Mouse (Mus musculus) hindbrain, embryonic 10.5 days (tissue): ENCODE data around the gene Slc16a4. TPM values are rescaled to one million over a fixed set of nuclear protein-coding genes. Genes with fewer than 3 reads are reported as not detected.
A peak's percentile ranks its signal among the peaks of the same experiment; 100 is the strongest.

Experiments used
- DNase-seq: peaks from one replicate; pipeline ENCODE4 v3.0.0-alpha.2; 2017; ENCODE audit warnings: low spot score
- H3K27ac ChIP-seq: fragments of 300-500 bp; sonication (generic); 2 replicates; pipeline ENCODE4 v1.5.1; 2016; ENCODE audit warnings: mild to moderate bottlenecking, moderate library complexity
- H3K27me3 ChIP-seq: fragments of 300-500 bp; sonication (generic); 2 replicates; pipeline ENCODE4 v1.6.1; 2016; ENCODE audit warnings: mild to moderate bottlenecking; ENCODE audit not compliant: poor library complexity, insufficient read depth, severe bottlenecking
- H3K36me3 ChIP-seq: fragments of 300-500 bp; sonication (generic); 2 replicates; pipeline ENCODE4 v1.6.1; 2016; ENCODE audit warnings: mild to moderate bottlenecking, moderate library complexity
- H3K4me1 ChIP-seq: fragments of 300-500 bp; sonication (generic); replicated peaks from 2 replicates; pipeline ENCODE4 v1.6.1; 2016; ENCODE audit warnings: mild to moderate bottlenecking
- H3K4me3 ChIP-seq: fragments of 300-500 bp; sonication (generic); 2 replicates; pipeline ENCODE4 v1.5.1; 2016; ENCODE audit warnings: mild to moderate bottlenecking, moderate library complexity
- H3K9me3 ChIP-seq: fragments of 300-500 bp; sonication (generic); 2 replicates; pipeline ENCODE4 v1.6.1; 2016; ENCODE audit warnings: mild to moderate bottlenecking, moderate library complexity
- WGBS: fragments of 180-500 bp; shearing (Covaris S2); methylation state at CpG from one replicate; pipeline ENCODE4 v1.1.7; 2016; 5-methylcytosine and 5-hydroxymethylcytosine counted together
- polyA plus RNA-seq: library from polyadenylated mRNA; unstranded; fragments of >200 nt; fragmentation: Nextera tagmentation; extraction: Ambion mirVana; gene quantifications from 2 replicates; pipeline ENCODE4 v1.2.1, GENCODE M21; 2016

The Slc16a4 gene
- polyA plus RNA-seq = 1.9 and 2.3 TPM in 2 replicates

- Histone ChIP-seq H3K27ac (no peak within 1 kb of the TSS), H3K9me3 (no peaks in the 10 kb centered on the region), H3K4me1 (no peaks in the 10 kb centered on the region), H3K36me3 (peaks cover 12% of the 10 kb centered on the region; the same call in 1 of the 2 replicates), H3K4me3 (no peak within 1 kb of the TSS), H3K27me3 (no peaks in the 10 kb centered on the region)
- 35% methylated on average over 9 of the region's 9 CpGs for WGBS
- DNase-seq = peak; percentile 48
Measured at GRCm38 (mm10) chr3:107290764-107291381, at the start of gene Slc16a4. Gene Slc16a4, plus strand, starts transcription at chr3:107291230.

- Histone ChIP-seq H3K36me3 (no peaks in the 10 kb centered on the region), H3K27me3 (peaks cover 29% of the 10 kb centered on the region; the same call in 1 of the 2 replicates), H3K9me3 (no peaks in the 10 kb centered on the region), H3K27ac (no peak overlapping the region), H3K4me3 (no peak overlapping the region), H3K4me1 (peaks cover 15% of the 10 kb centered on the region)
- no peak for DNase-seq
- 44% methylated on average over 14 of the region's 14 CpGs for WGBS
Measured at GRCm38 (mm10) chr3:107241389-107242094, 49.5 kb upstream of the Slc16a4 start.

- peaks cover 6% of the 10 kb centered on the region; the same call in 1 of the 2 replicates for H3K4me1 ChIP-seq
- DNase-seq = no peak
- no peak overlapping the region for H3K4me3 ChIP-seq
- 86% methylated on average over 6 of the region's 6 CpGs for WGBS
- H3K36me3 ChIP-seq = no peaks in the 10 kb centered on the region
- H3K27me3 ChIP-seq = peaks cover 15% of the 10 kb centered on the region; the same call in 1 of the 2 replicates
- no peaks in the 10 kb centered on the region for H3K9me3 ChIP-seq
- H3K27ac ChIP-seq = no peak overlapping the region
Measured at GRCm38 (mm10) chr3:107246876-107247275, 44.2 kb upstream of the Slc16a4 start.

GRCm38 (mm10) chr3:107249042-107249441 is 42.0 kb upstream of the Slc16a4 start:
- Histone ChIP-seq H3K4me1 (0 out of 2 replicates have a peak, but pooled peaks cover 4% of the 10 kb centered on the region), H3K4me3 (no peak overlapping the region), H3K36me3 (no peaks in the 10 kb centered on the region), H3K9me3 (no peaks in the 10 kb centered on the region), H3K27me3 (peaks cover 11% of the 10 kb centered on the region), H3K27ac (no peak overlapping the region)
- DNase-seq = no peak
- 60% methylated on average over 3 of the region's 3 CpGs for WGBS

- WGBS = 84% methylated on average over 2 of the region's 2 CpGs
- DNase-seq = no peak
- Histone ChIP-seq H3K27me3 (peaks cover 4% of the 10 kb centered on the region; the same call in 1 of the 2 replicates), H3K4me3 (no peak overlapping the region), H3K9me3 (no peaks in the 10 kb centered on the region), H3K27ac (no peak overlapping the region), H3K4me1 (0 out of 2 replicates have a peak, but pooled peaks cover 4% of the 10 kb centered on the region), H3K36me3 (no peaks in the 10 kb centered on the region)
Measured at GRCm38 (mm10) chr3:107250320-107250719, 40.7 kb upstream of the Slc16a4 start.

- Histone ChIP-seq H3K27me3 (peaks cover 4% of the 10 kb centered on the region; the same call in 1 of the 2 replicates), H3K4me3 (no peak overlapping the region), H3K4me1 (0 out of 2 replicates have a peak, but pooled peaks cover 4% of the 10 kb centered on the region), H3K27ac (no peak overlapping the region), H3K36me3 (no peaks in the 10 kb centered on the region), H3K9me3 (no peaks in the 10 kb centered on the region)
- 79% methylated on average over 4 of the region's 4 CpGs for WGBS
- no peak for DNase-seq
Measured at GRCm38 (mm10) chr3:107252035-107252434, 39.0 kb upstream of the Slc16a4 start.

GRCm38 (mm10) chr3:107253925-107254324 is 37.1 kb upstream of the Slc16a4 start:
- no peak for DNase-seq
- H3K9me3 ChIP-seq = no peaks in the 10 kb centered on the region
- H3K36me3 ChIP-seq = no peaks in the 10 kb centered on the region
- WGBS = 87% methylated on average over 5 of the region's 5 CpGs
- H3K4me3 ChIP-seq = no peak overlapping the region
- H3K4me1 ChIP-seq = no peaks in the 10 kb centered on the region
- no peak overlapping the region for H3K27ac ChIP-seq
- H3K27me3 ChIP-seq = peaks cover 4% of the 10 kb centered on the region; the same call in 1 of the 2 replicates

GRCm38 (mm10) chr3:107255992-107256391 is 35.0 kb upstream of the Slc16a4 start:
- no peak overlapping the region for H3K4me3 ChIP-seq
- H3K27me3 ChIP-seq = peaks cover 4% of the 10 kb centered on the region; the same call in 1 of the 2 replicates
- H3K27ac ChIP-seq = no peak overlapping the region
- no peaks in the 10 kb centered on the region for H3K36me3 ChIP-seq
- DNase-seq = no peak
- H3K4me1 ChIP-seq = peaks cover 6% of the 10 kb centered on the region
- no peaks in the 10 kb centered on the region for H3K9me3 ChIP-seq
- WGBS = 82% methylated on average over 3 of the region's 3 CpGs

- DNase-seq = no peak
- 80% methylated on average over 7 of the region's 7 CpGs for WGBS
- H3K4me1 ChIP-seq = peaks cover 13% of the 10 kb centered on the region
- H3K27ac ChIP-seq = no peak overlapping the region
- H3K4me3 ChIP-seq = no peak overlapping the region
- H3K27me3 ChIP-seq = peaks cover 4% of the 10 kb centered on the region; the same call in 1 of the 2 replicates
- H3K36me3 ChIP-seq = no peaks in the 10 kb centered on the region
- no peaks in the 10 kb centered on the region for H3K9me3 ChIP-seq
Measured at GRCm38 (mm10) chr3:107256724-107257123, 34.3 kb upstream of the Slc16a4 start.

- WGBS = 73% methylated on average over 5 of the region's 5 CpGs
- Histone ChIP-seq H3K27ac (no peak overlapping the region), H3K27me3 (peaks cover 4% of the 10 kb centered on the region; the same call in 1 of the 2 replicates), H3K36me3 (no peaks in the 10 kb centered on the region), H3K4me1 (peaks cover 14% of the 10 kb centered on the region), H3K9me3 (no peaks in the 10 kb centered on the region), H3K4me3 (no peak overlapping the region)
- DNase-seq = no peak
Measured at GRCm38 (mm10) chr3:107257924-107258323, 33.1 kb upstream of the Slc16a4 start.

- 48% methylated on average over 8 of the region's 8 CpGs for WGBS
- peak overlapping the region; percentile 64 for H3K27ac ChIP-seq
- H3K4me3 ChIP-seq = no peak overlapping the region
- no peaks in the 10 kb centered on the region for H3K9me3 ChIP-seq
- H3K36me3 ChIP-seq = no peaks in the 10 kb centered on the region
- peak; percentile 36 for DNase-seq
- no peaks in the 10 kb centered on the region for H3K27me3 ChIP-seq
- peaks cover 14% of the 10 kb centered on the region for H3K4me1 ChIP-seq
Measured at GRCm38 (mm10) chr3:107260956-107261850, 29.8 kb upstream of the Slc16a4 start.

GRCm38 (mm10) chr3:107261851-107262165 is 29.2 kb upstream of the Slc16a4 start:
- no peak overlapping the region for H3K27ac ChIP-seq
- WGBS = 62% methylated on average over 7 of the region's 7 CpGs
- peaks cover 14% of the 10 kb centered on the region for H3K4me1 ChIP-seq
- no peaks in the 10 kb centered on the region for H3K27me3 ChIP-seq
- no peaks in the 10 kb centered on the region for H3K9me3 ChIP-seq
- H3K36me3 ChIP-seq = no peaks in the 10 kb centered on the region
- no peak overlapping the region for H3K4me3 ChIP-seq
- no peak for DNase-seq
